Mouse (Mus musculus) hindbrain, postnatal 0 days (tissue): ENCODE data around the gene Sys1. TPM values are rescaled to one million over a fixed set of nuclear protein-coding genes. Genes with fewer than 3 reads are reported as not detected.

Source experiments
- ATAC-seq: fragments of 200-750 bp; cut with Nextera tagmentation; 2 replicates; pipeline ENCODE4 v1.8.0; 2017; ENCODE audit warnings: mild to moderate bottlenecking, moderate TSS enrichment, moderate library complexity
- DNase-seq: peaks from one replicate; pipeline ENCODE4 v3.0.0-alpha.2; 2015; ENCODE audit warnings: low spot score
- H3K27ac ChIP-seq: fragments of 300-500 bp; sonication (generic); 2 replicates; pipeline ENCODE4 v1.5.1; 2014; ENCODE audit warnings: mild to moderate bottlenecking
- H3K27me3 ChIP-seq: fragments of 300-500 bp; sonication (generic); 2 replicates; pipeline ENCODE4 v1.6.1; 2014; ENCODE audit warnings: low read length, mixed read lengths; ENCODE audit not compliant: insufficient read depth
- H3K36me3 ChIP-seq: fragments of 300-500 bp; sonication (generic); 2 replicates; pipeline ENCODE4 v1.6.1; 2014; ENCODE audit warnings: low read length, mixed read lengths; ENCODE audit not compliant: insufficient read depth
- H3K4me1 ChIP-seq: fragments of 300-500 bp; sonication (generic); 2 replicates; pipeline ENCODE4 v1.6.1; 2014; ENCODE audit warnings: antibody characterized with exemption, low read length, mixed read lengths; ENCODE audit not compliant: insufficient read depth
- H3K4me2 ChIP-seq: fragments of 300-500 bp; sonication (generic); 2 replicates; pipeline ENCODE4 v1.6.1; 2014; ENCODE audit warnings: low read depth, mild to moderate bottlenecking, low read length, moderate library complexity, mixed read lengths
- H3K4me3 ChIP-seq: fragments of 300-500 bp; sonication (generic); 2 replicates; pipeline ENCODE4 v1.5.1; 2014; ENCODE audit warnings: low read length
- H3K9ac ChIP-seq: fragments of 300-500 bp; sonication (generic); replicated peaks from 2 replicates; pipeline ENCODE4 v1.6.1; 2014; ENCODE audit warnings: mild to moderate bottlenecking, low read length, moderate library complexity, mixed read lengths
- H3K9me3 ChIP-seq: fragments of 300-500 bp; sonication (generic); 2 replicates; pipeline ENCODE4 v1.6.1; 2016; ENCODE audit warnings: low read length, mixed read lengths
- CTCF ChIP-seq: IDR thresholded peaks from 2 replicates; pipeline ENCODE4 v1.5.1; 2016; ENCODE audit warnings: antibody characterized with exemption, control low read depth, low read depth
- WGBS: fragments of 180-500 bp; shearing (Covaris S2); extraction: QIAGEN DNeasy Blood & Tissue Kit; methylation state at CpG from one replicate; pipeline ENCODE4 v1.1.7; 2014; 5-methylcytosine and 5-hydroxymethylcytosine counted together
- polyA plus RNA-seq: library from polyadenylated mRNA; unstranded; fragments of >200 nt; fragmentation: Nextera tagmentation; extraction: Ambion mirVana; gene quantifications from 2 replicates; pipeline ENCODE4 v1.2.1, GENCODE M21; 2015
- total RNA-seq: library from RNA; depleted of rRNA; stranded (reverse); fragments of >200 nt; gene quantifications from 2 replicates; pipeline ENCODE4 v1.2.3, GENCODE M21; 2014

Sys1 gene
- total and polyA plus RNA-seq, 2 experiments from 2014 or later, result 108 to 315 TPM

DNA sequence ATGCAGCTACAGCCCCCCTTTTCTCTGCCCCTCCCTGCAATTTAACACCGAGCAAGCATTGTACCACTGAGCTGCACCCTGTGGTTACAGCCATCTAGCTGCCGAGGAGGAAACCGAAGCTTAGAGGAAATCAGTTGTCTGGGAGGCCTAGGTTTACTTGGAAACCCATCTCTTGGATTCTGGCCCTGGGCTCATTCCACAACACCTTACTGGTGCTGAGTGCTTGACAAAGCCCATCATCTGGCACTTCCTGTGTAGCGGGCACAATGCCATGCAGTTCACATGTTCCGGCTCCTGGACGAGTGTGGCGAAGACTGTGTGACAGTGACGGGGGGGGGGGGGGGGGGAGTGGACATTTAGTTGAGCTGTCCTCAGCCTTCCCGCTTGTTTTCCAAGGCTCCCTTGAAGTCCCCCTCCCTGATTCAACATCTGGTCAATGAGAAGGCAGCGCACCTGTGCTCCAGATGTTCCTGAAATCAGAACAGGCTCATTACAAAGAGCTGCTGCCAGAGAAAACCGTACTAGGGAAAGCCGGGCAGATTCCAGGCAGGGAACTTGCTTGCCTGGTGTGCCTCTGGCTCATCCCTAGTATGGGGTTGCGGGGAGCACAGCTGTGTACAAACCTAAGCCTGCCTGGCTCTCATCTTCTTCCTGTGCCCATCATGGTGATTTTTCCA lies 4.6 kb upstream of the Sys1 start:
- 42% methylated on average over 13 of the region's 13 CpGs for WGBS
- Histone ChIP-seq H3K27me3 (no peaks in the 10 kb centered on the region), H3K4me3 (no peak overlapping the region), H3K4me1 (no peaks in the 10 kb centered on the region; the same call in 1 of the 2 replicates), H3K36me3 (no peaks in the 10 kb centered on the region), H3K27ac (no peak overlapping the region), H3K4me2 (no peak overlapping the region), H3K9ac (no peak overlapping the region), H3K9me3 (no peaks in the 10 kb centered on the region)
- DNase-seq (no peak), ATAC-seq (no peak)
- no peak for TF ChIP-seq CTCF

DNA sequence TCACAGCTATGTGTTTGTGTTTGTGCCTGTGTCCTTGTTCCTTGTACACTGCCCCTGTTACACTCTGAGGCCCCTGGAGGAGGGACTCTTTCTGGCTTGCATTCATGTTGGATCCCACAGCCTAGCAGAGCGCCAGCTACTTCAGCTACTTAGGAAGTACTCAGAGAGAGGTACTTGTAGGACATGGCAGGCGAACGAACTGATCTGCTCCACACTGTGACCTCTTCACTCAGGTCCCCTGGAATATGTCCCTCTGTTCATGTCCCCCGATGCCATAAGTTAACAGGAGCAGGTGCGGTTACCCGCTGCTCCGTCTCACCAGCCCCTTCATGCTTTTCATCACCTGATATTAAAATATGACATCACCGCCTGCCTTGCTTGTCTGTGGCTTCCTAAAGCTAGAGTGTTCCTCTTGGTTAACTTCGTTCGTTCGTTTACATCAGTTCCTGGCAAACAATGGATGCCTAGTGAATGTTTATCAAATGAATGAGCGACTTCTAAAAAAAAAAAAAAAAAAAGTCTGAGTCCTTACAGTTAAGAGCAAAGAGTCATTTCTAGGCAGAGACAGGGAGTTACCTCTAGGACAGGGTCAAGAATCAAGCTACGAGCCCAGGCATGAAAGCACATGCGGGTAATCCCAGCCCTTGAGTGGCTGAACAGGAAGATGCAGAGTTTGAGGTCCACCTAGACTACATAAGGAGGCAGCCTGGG lies 3.6 kb upstream of the Sys1 start:
- DNase-seq (no peak), ATAC-seq (no peak)
- 79% methylated on average over 14 of the region's 14 CpGs for WGBS
- Histone ChIP-seq H3K27ac (no peak overlapping the region), H3K4me2 (no peak overlapping the region), H3K36me3 (no peaks in the 10 kb centered on the region), H3K27me3 (no peaks in the 10 kb centered on the region), H3K9me3 (no peaks in the 10 kb centered on the region), H3K9ac (no peak overlapping the region), H3K4me3 (no peak overlapping the region), H3K4me1 (no peaks in the 10 kb centered on the region; the same call in 1 of the 2 replicates)
- TF ChIP-seq CTCF, result no peak

GRCm38 (mm10) chr2:164453887-164454500 lies 2.8 kb upstream of the Sys1 start:
- TF ChIP-seq CTCF, result no peak
- H3K36me3 ChIP-seq, result no peaks in the 10 kb centered on the region
- no peaks in the 10 kb centered on the region; the same call in 1 of the 2 replicates for H3K4me1 ChIP-seq
- no peak overlapping the region for H3K4me2 ChIP-seq
- no peak for ATAC-seq
- no peak overlapping the region for H3K4me3 ChIP-seq
- H3K27me3 ChIP-seq, result no peaks in the 10 kb centered on the region
- H3K9ac ChIP-seq, result no peak overlapping the region
- no peak overlapping the region for H3K27ac ChIP-seq
- 67% methylated on average over 7 of the region's 7 CpGs for WGBS
- no peaks in the 10 kb centered on the region for H3K9me3 ChIP-seq
- DNase-seq, result no peak

DNA sequence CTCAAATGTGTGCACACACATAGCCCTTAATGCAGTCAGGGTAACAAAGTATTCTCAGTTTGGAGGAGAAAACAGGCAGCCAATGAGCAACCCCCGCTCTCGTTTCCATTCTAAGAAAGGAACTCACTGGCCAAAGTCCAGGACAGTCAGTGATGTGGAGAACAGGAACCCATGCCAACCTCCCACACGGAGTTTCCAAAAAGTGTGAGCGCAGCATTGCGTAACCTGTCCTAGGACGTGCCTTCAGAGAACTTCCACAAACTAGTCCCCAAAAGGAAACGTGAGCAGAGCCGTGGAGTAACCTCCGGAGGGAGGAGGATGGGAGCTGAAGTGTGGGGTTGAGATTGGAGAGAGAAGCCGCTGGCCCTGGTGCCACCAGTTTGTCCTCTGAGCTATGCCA lies 1.9 kb upstream of the Sys1 start:
- 65% methylated on average over 10 of the region's 10 CpGs for WGBS
- Histone ChIP-seq H3K4me2 (no peak overlapping the region), H3K36me3 (no peaks in the 10 kb centered on the region), H3K9me3 (no peaks in the 10 kb centered on the region), H3K4me3 (no peak overlapping the region), H3K27me3 (no peaks in the 10 kb centered on the region), H3K27ac (no peak overlapping the region), H3K4me1 (no peaks in the 10 kb centered on the region; the same call in 1 of the 2 replicates), H3K9ac (no peak overlapping the region)
- no peak for TF ChIP-seq CTCF
- DNase-seq (no peak), ATAC-seq (no peak)

DNA sequence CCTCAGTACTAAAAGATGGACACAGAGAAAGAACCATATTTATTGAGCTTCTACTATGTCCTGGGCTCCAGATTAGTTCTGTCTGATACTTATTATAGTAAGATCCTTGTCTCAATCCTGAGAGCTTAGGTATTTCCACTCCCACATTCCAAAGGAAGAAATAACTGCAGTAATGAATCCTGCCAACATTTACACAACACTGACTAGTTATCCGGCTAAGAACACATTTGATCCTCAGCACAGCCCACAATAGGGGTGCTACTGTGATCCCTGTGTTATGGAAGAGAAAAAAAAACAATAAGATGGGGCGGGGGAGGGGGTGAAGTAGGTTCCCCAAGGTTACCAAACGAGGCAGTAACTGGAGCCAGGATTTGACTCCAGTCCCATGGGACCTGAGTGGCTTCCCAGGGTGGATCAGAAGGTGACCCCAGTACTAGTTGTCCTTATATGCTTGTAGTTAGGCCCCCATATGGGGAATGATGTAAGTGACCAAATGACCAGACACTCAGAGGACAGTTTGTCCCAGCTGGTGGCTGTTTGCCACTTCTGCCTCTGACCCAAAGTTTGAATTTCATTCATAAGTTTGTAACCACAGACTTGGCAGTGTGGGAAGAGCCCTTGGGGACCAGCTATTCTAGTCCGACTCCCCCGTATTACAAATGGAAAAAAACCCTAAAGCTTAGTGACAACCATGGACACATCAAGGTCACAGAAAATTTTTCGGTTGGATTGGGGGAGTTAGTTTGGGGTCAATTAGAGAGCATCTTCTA lies 1.2 kb upstream of the Sys1 start:
- Histone ChIP-seq H3K27me3 (no peaks in the 10 kb centered on the region), H3K27ac (no peak overlapping the region), H3K36me3 (no peaks in the 10 kb centered on the region), H3K4me1 (no peaks in the 10 kb centered on the region; the same call in 1 of the 2 replicates), H3K9me3 (no peaks in the 10 kb centered on the region), H3K9ac (no peak overlapping the region), H3K4me3 (no peak overlapping the region), H3K4me2 (no peak overlapping the region)
- TF ChIP-seq CTCF, result no peak
- no peak for DNase-seq
- WGBS, result 74% methylated on average over 6 of the region's 6 CpGs
- no peak for ATAC-seq

DNA sequence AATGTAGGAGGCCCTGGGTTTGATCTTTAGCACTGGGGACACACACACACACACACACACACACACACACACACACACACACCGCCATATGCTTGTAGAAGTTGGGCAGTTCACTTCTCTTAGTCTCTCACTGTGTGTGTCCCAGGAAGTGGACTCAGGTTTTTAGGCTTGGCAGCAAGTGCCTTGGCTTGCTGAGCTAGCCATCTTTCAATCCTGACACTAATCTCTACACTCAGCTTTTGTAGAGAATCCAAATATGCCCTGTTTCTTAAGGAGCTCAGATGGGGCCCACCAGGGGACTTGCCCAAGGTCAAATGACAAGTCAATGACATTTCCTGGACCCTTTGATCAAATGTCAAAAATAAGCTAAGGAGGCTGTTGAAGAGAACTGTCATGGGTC lies 351 bp upstream of the Sys1 start:
- no peak for TF ChIP-seq CTCF
- H3K9ac ChIP-seq, result no peak overlapping the region
- WGBS, result 56% methylated on average over 1 of the region's 1 CpGs
- H3K9me3 ChIP-seq, result no peaks in the 10 kb centered on the region
- peak overlapping the region; percentile 41; the same call in 1 of the 2 replicates for H3K4me2 ChIP-seq
- H3K27ac ChIP-seq, result no peak overlapping the region
- H3K4me3 ChIP-seq, result no peak overlapping the region
- DNase-seq, result no peak
- no peaks in the 10 kb centered on the region for H3K27me3 ChIP-seq
- no peaks in the 10 kb centered on the region; the same call in 1 of the 2 replicates for H3K4me1 ChIP-seq
- H3K36me3 ChIP-seq, result no peaks in the 10 kb centered on the region
- ATAC-seq, result no peak
